9 mouse cellular contexts compared by ENCODE assay signal in the genomic region with DNA sequence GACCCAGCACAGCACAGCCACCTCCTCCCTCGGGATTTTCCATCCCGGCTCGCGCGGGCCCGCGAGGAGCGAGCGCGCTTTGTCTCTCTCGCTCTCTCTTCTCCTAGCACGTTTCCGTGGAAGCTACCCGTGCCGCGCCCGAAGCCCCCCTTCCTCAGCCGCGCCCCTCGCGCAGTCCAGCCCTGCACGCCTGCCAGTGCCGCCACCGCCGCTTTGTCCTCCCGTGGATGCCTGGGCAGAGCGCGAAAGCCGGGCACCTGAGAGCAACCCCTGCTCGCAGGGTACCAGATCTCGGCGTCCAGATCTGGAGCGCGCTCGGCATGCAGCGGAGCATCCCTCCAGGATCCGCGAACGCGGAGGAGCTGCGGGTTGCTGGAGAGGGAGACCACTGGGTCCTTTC. TPM values are rescaled to one million over a fixed set of nuclear protein-coding genes. Genes with fewer than 3 reads are reported as not detected.
DNase-seq lines count a peak whose midpoint lies in the region; ATAC-seq and TF ChIP-seq lines count a peak whose summit lies in the region.
"Had no signal": no experiment of that assay in that cellular context is flagged by ENCODE, and none has a peak within 500 bp of the region (broad histone marks: within the 10 kb centered on the region; RNA-seq: fewer than 3 reads in every experiment).

No protein-coding gene starts in this region.

- H3K4me2 ChIP-seq in hindbrain, embryonic 13.5 days, result peak overlapping the region; percentile 61
- peak overlapping the region; percentile 12; the same call in 1 of the 2 replicates for H3K4me2 ChIP-seq in limb, embryonic 15.5 days

- peak overlapping the region; percentile 68 for H3K4me3 ChIP-seq in hindbrain, embryonic 13.5 days
- peak overlapping the region; percentile 21 for H3K4me3 ChIP-seq in limb, embryonic 15.5 days
- peak overlapping the region; percentile 63 for H3K4me3 ChIP-seq in small intestine, adult 2 months (ENCODE audit: low read depth, low read length)

- peak; percentile 34 for ATAC-seq in hindbrain, embryonic 13.5 days (ENCODE audit: low FRiP score)
- ATAC-seq in limb, embryonic 15.5 days (ENCODE audit: insufficient number of reproducible peaks, low FRiP score, low TSS enrichment, low read depth), result no peak
- no peak for ATAC-seq in megakaryocyte progenitor cell, adult 5-6 weeks (replicated peaks; ENCODE audit: poor library complexity)

- no peak for TF ChIP-seq CTCF in small intestine, adult 2 months (IDR thresholded peaks at IDR 0.05; ENCODE audit: extremely low read depth, insufficient read length, insufficient replicate concordance, low read depth, low read length)

- 2% methylated on average over 41 of the region's 41 CpGs for WGBS in hindbrain, embryonic 13.5 days
- 3% methylated on average over 41 of the region's 41 CpGs for WGBS in limb, embryonic 15.5 days
- 3% methylated on average over 41 of the region's 41 CpGs for WGBS in small intestine, adult 2 months

- H3K9me3 ChIP-seq in hindbrain, embryonic 13.5 days, result no peaks in the 10 kb centered on the region
- no peaks in the 10 kb centered on the region for H3K9me3 ChIP-seq in limb, embryonic 15.5 days

- TF ChIP-seq POLR2A in small intestine, adult 2 months (IDR thresholded peaks at IDR 0.05; ENCODE audit: low read depth, low read length), result no peak

- no peaks in the 10 kb centered on the region for H3K36me3 ChIP-seq in hindbrain, embryonic 13.5 days
- H3K36me3 ChIP-seq in limb, embryonic 15.5 days, result no peaks in the 10 kb centered on the region
- no peaks in the 10 kb centered on the region for H3K36me3 ChIP-seq in small intestine, adult 2 months (ENCODE audit: control insufficient read depth, insufficient read depth, low read length)

- H3K27me3 ChIP-seq in hindbrain, embryonic 13.5 days, result peaks cover 3% of the 10 kb centered on the region; the same call in 1 of the 2 replicates
- H3K27me3 ChIP-seq in limb, embryonic 15.5 days, result peaks cover 36% of the 10 kb centered on the region
- H3K27me3 ChIP-seq in small intestine, adult 2 months (ENCODE audit: control insufficient read depth, insufficient read depth, low read length), result 0 out of 2 replicates have a peak, but pooled peaks cover 11% of the 10 kb centered on the region

- peaks cover 46% of the 10 kb centered on the region for H3K4me1 ChIP-seq in hindbrain, embryonic 13.5 days (replicated peaks)
- H3K4me1 ChIP-seq in limb, embryonic 15.5 days, result peaks cover 19% of the 10 kb centered on the region; the same call in 1 of the 2 replicates
- peaks cover 10% of the 10 kb centered on the region for H3K4me1 ChIP-seq in small intestine, adult 2 months (ENCODE audit: control insufficient read depth, insufficient read depth, insufficient read length, low read length)

- peak; percentile 57 to 65 for DNase-seq in left cerebral cortex, adult 18-20 months (ENCODE audit: low spot score in 2 of 2)
- no peak for DNase-seq in left cerebral cortex, adult 11 months (ENCODE audit: low spot score)
- peak; percentile 5 for DNase-seq in embryo, embryonic 9.5 days (ENCODE audit: extremely low spot score)
- DNase-seq in urinary bladder, postnatal 36 days (ENCODE audit: low spot score in 2 of 2), result no peak

- peak overlapping the region; percentile 94 for H3K27ac ChIP-seq in hindbrain, embryonic 13.5 days
- no peak overlapping the region for H3K27ac ChIP-seq in limb, embryonic 15.5 days
- no peak overlapping the region for H3K27ac ChIP-seq in small intestine, adult 2 months (ENCODE audit: insufficient read depth, low read depth, low read length)
- H3K27ac ChIP-seq: kidney, postnatal 0 days had no signal

- peak overlapping the region; percentile 95 for H3K9ac ChIP-seq in hindbrain, embryonic 13.5 days
- H3K9ac ChIP-seq in limb, embryonic 15.5 days, result no peak overlapping the region

RNA-seq across cellular contexts. Expression of gene Smpd3, which starts 1.2 kb away (rescaled TPM):
- 10 to 100 TPM; 51.2 to 59.3 TPM for total RNA-seq in left cerebral cortex, adult 18-20 months (2021)
- polyA plus RNA-seq in hindbrain, embryonic 13.5 days (2015; fragmentation: Nextera tagmentation; extraction: Ambion mirVana), result 47.7 and 49.2 TPM in 2 replicates
- polyA plus RNA-seq in limb, embryonic 15.5 days (2015; fragmentation: Nextera tagmentation; extraction: Ambion mirVana), result 23.6 and 28.3 TPM in 2 replicates
- 37.5 and 73.6 TPM in 2 replicates for polyA plus RNA-seq in small intestine, adult 2 months (2012; rRNA removed)
- not detected in 2 replicates for total RNA-seq in megakaryocyte progenitor cell, adult 5-6 weeks (2015)
- total RNA-seq in megakaryocyte progenitor cell, adult 5-6 weeks (2017), result not detected in 2 replicates

Comparison
In these comparisons a context has a peak if more than half of its experiments do, and no peak if none do; other contexts are left out.
1. DNase-seq: peak in left cerebral cortex, adult 18-20 months (2 of 2) and embryo, embryonic 9.5 days (single experiment); none in left cerebral cortex, adult 11 months (single experiment) and urinary bladder, postnatal 36 days (0 of 2).
2. Peak in every context shown above with its lines, with median percentiles within 50 percentile points of each other: H3K4me3 ChIP-seq.